Mouse (Mus musculus) spleen, postnatal 4 days (tissue): ENCODE data around the gene Mkrn1.
A peak's percentile ranks its signal among the peaks of the same experiment; 100 is the strongest.
"Not testable (repeated sequence)": the region's sequence is repeated elsewhere in the genome, so short reads cannot be mapped to it uniquely, and the experiment has no call there.

ENCODE experiments used
- DNase-seq, 2 experiments: peaks; one replicate each; pipeline ENCODE4 v3.0.0; 2022; ENCODE audit warnings: low spot score in 2 of 2

Mkrn1 gene

DNA sequence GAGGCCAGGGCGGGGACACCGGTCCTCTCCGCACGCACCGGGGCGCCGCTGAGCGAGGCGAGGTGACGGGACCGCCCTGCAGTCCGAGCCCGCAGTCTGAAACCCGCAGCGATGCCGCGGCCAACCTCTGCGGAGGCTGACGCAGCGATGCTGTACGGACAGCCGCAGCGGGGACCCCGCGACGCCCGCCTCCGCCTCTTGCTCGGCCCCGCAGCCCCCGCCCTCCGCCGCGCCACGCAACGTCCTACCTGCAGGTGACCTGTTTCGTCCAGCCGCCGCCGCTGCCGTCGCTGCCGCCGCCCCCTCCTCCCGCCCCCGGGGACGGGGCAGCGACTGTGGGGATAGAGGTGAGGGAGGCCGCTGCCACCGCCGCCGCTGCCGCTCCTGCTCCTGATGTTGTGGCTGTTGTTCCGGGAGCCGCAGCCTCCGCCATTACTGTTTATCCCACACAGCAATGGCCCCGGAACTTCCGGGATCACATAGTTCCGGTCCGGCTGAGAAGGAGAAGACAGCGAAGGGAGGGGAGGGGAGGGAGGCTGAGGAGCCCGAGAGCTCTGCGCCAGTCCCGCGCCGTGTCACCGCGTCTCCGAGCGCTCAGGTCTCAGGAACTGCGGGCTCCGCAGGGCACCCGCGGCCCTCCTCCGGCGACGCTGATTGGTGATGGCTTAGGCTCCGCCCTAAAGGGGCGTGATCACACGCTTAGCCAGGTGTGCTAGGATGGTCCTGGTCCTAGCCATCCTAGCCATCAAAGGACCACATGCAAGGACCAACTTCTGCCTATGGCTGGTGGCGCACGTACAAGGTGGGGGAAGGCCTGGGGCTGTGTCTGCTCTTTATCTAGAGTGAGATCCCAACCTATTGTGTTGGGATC, at the start of gene Mkrn1:
Gene Mkrn1, minus strand, starts transcription at position 612 of the 871 bp plus-strand sequence.
- DNase-seq, result peak; percentile 87 to 90

DNA sequence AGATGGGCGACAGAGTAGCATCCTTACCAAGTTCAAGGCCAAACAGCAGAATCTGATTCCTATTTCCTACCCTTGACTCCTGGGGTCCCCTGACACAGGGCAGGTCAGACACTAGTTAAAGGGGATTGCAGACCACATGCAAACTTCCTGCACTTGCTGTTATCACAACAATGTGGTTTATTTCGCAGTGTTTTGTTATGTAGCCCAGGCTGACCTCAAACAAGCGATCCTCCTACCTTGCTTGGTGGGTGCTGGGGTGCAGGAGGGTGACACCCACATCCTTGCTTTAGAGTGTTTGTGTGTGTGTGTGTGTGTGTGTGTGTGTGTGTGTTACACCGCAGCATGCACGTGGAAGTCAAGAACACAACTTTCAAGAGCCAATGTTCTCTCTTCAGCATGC, 49.2 kb upstream of the Mkrn1 start:
- no peak for DNase-seq

DNA sequence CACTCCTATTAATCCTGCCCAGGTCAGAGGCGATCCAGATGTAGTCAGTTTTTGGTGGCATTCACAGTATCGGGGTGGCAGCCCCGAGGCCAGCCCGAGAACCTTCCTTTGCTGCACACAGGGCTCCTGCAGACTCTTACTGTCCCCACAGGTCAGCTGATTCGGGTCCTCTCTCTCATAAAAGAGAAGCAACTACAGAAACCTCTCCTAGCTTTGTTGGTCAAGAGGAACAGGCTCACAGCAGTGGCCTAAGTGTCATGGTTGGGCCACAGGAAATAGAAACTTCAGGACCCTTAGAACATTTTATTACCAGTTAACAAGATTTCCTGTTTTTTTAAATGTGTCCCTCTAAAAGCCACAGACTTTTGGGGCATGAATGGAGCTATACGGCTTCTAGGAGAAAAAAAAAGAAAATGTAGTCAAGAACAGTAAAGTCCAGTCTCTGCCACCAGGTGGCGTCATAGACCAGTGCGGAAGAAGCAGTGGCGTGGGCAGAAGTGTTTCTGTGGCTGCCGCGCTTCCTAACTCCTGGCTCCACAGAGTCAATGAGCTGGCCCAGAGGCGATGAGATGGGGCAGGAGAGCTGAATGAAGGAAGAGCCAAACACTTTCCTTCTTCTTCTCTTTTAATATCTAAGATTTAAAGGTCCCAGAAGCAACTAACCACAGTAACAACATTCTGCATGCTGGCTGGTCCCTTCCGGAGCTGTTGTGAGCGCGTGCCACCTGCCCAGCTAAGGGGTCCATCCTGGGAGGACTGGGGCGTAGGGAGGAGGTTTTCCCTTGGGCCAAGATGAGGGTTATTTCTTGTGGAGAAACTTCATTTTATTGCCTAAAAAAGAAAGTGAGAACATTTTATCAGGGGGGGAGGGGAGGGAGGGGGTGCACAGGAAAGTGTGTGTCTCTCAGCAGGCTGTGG, 42.6 kb upstream of the Mkrn1 start:
- peak; percentile 74 to 90 for DNase-seq

DNA sequence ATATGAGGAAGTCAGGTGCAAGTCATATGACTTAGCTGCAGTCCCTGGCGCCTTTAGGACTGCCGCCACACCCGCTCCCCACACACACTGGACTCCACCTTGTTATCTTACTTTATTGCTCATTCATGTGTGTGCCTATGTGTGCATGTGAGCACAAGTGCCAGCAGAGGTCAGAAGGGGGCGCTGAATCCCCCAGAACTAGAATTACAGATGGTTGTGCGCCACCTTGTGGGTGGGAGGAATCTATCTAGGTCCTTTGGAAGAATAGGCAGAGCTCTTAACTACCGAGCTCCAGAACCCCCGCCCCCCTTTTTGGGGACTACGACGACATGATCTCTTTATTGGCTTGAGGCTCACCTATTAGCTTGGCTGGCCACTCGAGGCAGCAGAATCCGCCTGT, 39.8 kb upstream of the Mkrn1 start:
- peak; percentile 49 to 73 for DNase-seq

DNA sequence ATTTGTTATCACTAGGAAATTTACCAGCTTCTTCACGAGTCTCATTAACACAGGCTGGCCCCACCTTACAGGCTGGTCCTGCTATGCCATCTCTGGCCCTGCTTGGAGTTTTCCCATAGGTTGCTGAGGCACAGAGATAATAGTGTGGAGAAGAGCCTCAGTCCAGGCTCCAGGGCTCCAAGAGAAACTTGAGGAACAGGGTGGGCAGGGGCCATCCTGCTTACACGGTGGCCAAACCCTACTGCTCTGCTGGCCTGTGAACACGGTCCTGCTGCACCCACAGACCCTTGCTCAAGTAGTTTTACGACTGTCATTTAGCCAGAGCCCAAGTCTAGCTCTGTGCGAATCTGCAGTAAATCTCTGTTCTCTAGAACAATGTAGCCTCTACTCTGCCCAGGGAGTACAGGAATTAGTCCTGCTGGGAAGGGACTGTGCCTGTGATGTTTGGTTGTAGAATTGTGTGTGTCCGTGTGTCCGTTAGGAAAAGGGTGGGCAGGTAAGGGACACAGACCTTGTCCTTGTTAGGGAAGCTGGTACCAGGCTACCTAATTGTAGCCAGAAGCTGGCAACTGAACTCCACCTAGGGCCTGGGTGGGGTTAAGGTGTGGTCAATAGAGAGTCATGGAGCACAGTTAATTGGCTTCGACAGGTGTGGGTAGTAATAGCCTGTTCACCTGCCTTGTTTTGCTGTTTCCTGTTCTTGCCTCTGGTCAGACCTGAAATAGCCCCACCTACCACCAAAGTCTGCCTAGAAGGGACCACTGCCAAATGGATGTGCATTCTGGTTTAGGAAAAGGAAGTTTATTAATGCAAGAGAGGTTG, 35.3 kb upstream of the Mkrn1 start:
- no peak for DNase-seq

DNA sequence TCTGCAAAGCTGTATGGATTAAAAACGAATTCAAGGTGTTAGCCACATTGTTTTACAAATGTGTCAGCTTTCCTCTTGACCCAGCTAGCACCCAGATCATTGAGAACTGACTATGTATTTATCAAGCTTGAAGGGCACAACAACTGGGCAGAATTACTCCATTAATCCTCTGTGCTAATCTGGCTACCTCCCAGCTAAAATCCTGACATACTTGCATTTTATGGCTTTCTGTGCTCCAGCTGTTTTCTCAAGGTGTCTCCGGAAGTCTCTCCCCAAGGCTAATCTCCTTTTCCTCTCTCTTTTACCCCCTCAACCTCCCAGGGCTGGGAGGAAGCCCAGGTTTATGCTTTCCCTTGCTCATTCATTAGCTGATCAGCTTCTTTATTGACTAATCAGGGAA, 34.4 kb upstream of the Mkrn1 start:
- no peak for DNase-seq

DNA sequence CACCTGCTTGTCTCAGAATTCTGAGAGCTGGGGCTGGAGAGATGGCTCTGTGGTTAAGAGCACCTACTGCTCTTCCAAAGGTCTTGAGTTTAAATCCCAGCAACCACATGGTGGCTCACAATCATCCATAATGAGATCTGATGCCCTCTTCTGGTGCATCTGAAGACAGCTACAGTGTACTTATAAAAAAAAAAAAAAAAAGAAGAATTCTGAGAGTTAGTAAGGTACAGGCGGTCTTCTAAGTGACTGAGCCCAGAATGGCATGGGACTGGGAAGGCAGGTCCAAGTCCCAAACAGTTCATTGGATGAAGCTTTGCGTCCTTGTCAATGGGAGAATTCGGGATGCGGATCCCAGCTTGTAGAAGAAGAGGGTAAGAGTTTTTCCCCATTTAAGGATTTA, 33.3 kb upstream of the Mkrn1 start:
- no peak for DNase-seq

DNA sequence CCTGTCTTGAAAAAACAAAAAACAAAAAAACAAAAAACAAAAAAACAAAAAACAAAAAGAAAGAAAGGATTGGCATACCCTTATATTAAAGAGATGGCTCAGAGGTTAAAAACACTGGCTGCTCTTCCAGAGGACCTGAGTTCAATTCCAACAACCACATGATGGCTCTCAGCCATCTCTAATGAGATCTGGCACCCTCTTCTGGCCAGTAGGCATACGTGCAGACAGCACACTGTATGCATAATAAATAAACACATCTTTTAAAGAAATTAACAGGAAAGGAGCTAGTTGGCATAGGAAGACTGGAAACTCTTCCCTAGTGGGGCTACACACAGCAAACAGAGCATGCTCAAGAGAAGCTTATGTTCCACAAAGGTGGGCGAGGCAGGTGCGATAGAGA, 30.8 kb upstream of the Mkrn1 start:
- DNase-seq, result no peak

DNA sequence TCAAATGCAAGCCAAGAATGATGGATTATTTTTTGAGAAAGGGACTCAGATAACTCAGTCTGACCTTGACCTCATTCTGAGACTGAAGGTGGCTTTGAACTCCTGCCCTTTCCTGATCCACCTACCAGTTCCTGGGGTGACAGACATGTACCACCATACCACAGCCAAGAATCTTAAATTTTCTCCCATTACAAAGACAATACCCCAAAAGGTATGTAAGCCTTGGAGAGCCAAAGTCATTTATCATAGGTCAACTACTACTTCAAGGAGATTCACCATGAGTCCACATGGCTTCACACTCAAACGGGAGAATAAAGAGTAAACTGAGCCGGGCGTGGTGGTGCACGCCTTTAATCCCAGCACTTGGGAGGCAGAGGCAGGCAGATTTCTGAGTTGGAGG, 30.3 kb upstream of the Mkrn1 start:
- DNase-seq, result no peak

DNA sequence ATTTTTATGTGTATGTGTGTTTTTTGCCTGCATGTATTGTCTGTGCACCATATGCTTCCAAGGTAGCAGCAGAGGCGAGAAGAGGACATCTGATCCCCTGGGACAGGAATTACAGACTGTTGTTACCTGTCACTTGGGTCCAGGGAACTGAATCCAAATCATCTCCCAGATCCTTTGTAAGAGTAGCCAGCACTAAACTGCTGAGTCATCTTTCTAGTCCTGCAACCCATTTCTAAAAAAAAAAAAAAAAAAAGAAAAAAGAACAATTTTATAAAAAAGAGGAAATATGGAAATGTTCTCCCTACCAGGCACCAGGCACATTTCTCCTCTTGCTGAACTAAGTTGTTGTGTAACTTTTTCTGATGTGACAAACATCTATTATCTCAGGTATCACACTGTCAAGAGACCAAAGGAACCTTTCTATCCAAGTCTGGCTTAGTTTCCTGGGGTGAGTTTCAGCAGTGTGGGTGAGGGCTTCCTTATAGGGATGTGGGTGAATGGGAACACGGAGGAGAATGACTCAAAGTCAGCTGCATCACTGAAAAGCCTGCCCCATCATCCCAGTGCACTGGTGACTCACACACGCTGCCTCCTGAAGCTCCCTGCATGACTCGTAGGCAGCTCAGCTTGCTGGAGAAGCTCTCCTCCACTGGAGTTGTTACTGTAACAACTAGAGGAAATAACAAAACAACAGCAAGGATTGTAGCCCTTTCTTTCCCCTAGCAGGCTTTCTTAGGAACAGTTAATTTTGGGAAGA, 27.3 kb upstream of the Mkrn1 start:
- no peak for DNase-seq

DNA sequence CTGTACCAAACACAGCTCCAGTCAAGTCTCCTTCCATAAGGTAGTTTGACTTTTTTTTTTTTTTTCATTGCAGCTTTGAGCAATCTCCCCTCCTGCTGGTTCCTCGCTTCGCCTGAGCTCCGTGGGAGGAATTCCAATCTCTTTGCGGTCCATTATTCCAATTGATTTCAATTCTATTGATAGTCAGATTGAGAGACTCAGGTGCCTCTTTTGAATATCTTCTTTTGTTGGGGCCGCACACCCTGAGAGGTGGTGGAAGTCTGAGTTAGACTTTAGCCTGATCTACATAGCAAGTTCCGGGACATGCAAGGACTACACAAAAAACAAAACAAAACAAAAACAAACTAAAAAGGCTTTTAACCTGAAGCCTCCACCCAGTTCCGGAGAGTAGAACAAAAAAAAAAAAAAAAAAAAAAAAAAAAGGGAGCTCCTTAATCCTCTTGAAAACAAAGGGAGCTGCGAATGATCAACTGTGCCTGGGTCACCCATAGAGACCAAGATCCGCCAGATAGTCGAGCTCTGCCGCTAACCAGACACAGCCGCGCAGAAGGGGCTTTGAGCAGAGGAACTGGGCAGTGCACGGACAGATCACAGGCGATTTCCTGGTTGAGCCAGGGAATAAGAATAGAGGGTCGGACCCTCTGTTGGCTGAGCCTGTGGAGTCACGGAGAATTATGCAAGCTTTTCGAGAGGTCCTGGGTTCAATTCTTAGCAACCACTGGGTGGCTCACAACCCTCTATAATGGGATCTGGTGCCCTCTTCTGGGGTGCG, 25.7 kb upstream of the Mkrn1 start:
- no peak for DNase-seq

DNA sequence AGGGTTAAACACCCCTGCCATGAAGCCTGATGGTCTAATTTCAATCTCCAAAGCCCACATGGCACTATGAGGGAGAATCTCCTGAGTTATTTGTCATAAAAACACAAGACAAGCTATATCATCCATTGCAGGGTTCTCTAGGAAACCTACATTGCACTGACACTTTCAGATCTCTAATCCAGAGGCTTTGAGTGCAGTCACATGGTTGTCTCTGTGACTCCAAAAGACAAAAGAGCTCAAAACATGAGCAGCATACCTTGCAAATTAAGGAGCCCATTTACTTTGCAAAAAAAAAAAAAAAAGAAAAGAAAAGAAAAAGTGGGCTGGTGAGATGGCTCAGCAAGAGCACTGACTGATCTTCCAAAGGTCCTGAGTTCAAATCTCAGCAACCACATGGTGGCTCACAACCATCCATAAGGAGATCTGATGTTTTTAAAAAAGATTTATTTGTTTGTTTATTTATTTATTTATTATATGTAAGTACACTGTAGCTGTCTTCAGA, 22.6 kb upstream of the Mkrn1 start:
- no peak for DNase-seq

DNA sequence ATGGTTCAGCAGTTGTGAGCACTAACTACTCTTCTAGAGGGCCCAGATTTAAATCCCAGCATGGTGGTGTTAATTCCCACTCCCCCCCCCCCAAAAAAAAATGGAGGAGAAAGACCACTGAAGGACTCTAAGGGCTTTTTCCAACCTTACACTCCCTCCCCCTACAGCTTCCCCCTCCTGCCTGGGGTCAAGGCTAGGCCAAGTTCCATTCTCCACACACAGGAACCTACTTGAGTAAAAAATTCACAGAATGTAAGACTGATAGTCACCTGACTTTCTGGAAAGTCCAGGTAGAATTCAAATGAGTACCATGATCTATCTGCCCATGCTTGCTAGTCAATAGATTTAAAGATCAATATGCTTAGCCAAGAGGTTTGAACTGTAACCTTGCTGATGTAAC, 19.9 kb upstream of the Mkrn1 start:
- no peak for DNase-seq

DNA sequence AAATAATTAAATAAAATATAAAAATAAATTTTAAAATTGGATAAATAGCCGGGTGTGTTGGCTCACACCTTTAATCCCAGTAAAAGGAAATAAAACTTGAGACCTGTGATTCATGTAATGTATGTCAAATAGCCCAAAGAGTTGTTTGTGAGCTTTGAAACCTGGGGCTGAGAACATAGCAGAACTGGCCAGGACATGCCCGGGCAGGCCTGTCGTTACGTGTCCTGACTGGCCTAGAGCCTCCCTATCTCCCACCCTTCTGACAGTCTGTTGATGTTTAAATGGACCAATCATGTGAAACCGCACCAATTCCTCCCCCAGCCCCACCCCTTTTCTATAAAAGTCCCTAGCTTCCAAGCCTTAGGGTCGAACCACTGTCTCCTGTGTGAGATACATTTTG, 17.3 kb upstream of the Mkrn1 start:
- not testable (repeated sequence) for DNase-seq

DNA sequence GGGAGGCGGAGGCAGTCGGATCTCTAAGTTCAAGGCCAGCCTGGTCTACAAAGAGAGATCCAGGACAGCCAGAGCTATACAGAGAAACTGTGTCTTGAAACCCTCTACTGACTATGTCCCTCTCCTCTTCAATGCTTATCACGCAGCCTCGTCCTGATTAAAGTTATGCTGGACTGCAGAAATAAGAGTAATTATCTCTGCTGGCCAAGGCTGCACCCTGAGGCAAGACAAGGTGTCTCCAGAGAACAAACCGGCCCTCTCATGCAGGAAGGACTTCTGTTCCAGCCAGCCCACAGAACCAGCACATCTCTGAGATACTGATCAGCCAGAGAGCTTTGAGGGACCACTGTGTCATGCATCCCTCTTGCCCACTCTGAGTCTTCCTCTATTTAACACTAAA, 15.6 kb upstream of the Mkrn1 start:
- DNase-seq, result no peak

DNA sequence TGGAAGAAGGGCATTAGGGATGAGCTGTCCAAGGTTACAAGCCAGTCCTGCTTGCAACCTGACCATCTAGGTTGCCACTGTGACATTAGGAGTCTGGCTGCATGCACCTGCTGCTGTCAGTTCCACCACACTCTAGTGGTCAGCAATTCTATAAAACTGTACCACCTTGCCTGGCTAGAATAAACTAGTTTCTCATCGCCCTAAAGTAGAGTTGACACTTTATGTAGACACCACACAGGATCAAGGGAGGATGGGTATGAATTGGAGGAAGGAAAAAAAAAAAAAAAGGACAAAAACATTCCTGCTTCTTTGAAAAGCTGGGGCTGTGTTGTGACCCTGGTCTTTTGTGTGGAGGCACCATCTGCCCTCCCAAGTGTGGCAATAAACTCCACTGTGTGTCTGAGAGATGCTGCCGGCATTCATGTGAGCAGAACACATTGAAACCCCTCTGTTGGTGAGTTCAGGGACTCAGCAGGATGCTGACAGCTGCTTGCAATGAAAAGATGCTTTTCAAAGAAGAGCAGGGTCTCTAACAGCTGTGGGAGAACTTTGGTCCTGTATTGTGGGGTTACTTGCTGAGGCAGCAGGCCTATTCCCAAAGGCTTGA, 14.7 kb upstream of the Mkrn1 start:
- no peak for DNase-seq

DNA sequence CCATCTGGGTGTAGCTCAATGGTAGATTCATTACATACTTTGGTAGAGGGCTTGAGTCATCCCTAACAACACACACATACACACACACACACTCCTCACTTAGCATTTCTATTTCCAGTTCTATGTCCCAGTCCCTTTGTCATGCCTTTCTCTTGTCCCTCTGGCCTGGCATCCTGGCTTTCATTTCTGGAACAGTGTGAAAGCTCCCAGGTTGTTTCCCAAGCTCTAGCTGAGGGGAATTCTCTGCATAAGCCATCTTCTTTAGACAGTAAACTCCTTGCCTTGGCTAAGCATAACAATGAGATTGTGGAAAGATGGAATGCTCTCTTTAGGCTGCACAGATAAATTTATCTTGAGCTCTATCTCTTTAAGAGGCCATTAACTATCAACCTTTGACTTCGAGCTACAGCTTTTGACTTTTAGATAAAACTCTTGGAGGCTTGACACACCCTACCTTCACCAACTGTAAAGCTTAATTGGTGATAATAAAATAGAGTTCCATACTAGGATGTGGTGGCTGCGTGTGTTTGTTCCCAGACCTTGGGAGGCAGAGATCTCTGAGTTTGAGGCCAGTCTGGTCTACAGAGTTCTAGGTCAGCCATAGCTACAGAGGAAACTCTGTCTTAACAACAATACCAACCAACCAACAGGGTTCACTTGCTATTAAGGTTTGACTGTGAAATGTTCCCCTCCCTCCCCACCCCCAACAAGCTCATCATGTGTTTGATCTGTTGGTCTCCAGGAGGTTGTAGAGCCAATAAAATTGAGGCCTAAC, 14.0 kb upstream of the Mkrn1 start:
- DNase-seq, result no peak

DNA sequence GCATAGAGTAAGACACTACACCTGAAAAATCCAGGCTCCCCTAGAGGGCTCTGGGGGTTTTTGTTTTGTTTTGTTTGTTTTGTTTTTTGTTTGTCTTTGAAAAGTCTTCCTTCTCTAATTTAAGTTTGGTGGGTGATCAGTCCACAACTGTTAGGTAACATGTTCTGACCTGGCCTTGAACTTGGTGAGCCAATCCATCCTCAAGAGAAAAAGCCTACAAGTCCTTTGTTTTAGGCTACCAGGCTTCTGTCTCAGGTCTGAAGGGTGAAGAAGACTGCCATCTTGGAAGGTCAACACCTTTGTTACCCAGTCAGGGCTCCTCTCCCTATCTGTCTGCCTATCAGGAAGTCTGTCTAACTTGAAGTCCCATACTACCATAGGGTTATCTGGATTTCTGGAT, 13.4 kb upstream of the Mkrn1 start:
- DNase-seq, result no peak

DNA sequence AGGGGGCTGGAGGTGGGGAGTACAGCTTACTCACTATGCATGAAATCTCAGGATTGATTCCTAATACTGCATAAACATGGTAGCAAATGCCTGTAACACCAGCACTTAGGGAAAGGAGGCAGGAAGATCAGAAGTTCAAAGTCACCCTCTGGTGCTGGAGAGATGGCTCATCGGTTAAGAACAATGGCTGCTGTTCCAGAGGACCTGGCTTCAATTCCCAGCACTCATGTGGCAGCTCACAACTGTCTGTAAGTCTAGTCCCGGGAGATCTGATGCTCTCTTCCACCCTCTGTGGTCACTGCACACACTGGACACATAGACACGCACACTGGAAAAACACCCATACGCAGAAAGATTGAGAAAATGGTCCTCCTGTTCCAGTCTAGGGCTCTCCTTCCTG, 12.9 kb upstream of the Mkrn1 start:
- DNase-seq, result no peak
